Mouse (Mus musculus) intestine, postnatal 0 days (tissue): ENCODE results near the gene 1810046K07Rik. TPM values are rescaled to one million over a fixed set of nuclear protein-coding genes. Genes with fewer than 3 reads are reported as not detected.

ENCODE experiments used
- ATAC-seq: fragments of 200-750 bp; cut with Nextera tagmentation; 2 replicates; pipeline ENCODE4 v1.8.0; 2017; ENCODE audit warnings: mild to moderate bottlenecking, moderate TSS enrichment, moderate library complexity
- H3K27ac ChIP-seq: fragments of 300-500 bp; sonication (generic); 2 replicates; pipeline ENCODE4 v1.5.1; 2014; ENCODE audit warnings: mild to moderate bottlenecking, low read depth, low read length, moderate library complexity
- H3K27me3 ChIP-seq: fragments of 300-500 bp; sonication (generic); replicated peaks from 2 replicates; pipeline ENCODE4 v1.6.1; 2014; ENCODE audit warnings: low read length, mixed read lengths; ENCODE audit not compliant: control insufficient read depth, insufficient read depth
- H3K36me3 ChIP-seq: fragments of 300-500 bp; sonication (generic); 2 replicates; pipeline ENCODE4 v1.6.1; 2014; ENCODE audit warnings: mild to moderate bottlenecking, moderate library complexity; ENCODE audit not compliant: control insufficient read depth, insufficient read depth
- H3K4me1 ChIP-seq: fragments of 300-500 bp; sonication (generic); replicated peaks from 2 replicates; pipeline ENCODE4 v1.6.1; 2014; ENCODE audit warnings: antibody characterized with exemption, low read length, mixed read lengths; ENCODE audit not compliant: control insufficient read depth, insufficient read depth
- H3K4me2 ChIP-seq: fragments of 300-500 bp; sonication (generic); replicated peaks from 2 replicates; pipeline ENCODE4 v1.6.1; 2014; ENCODE audit warnings: low read depth, mild to moderate bottlenecking, moderate library complexity
- H3K4me3 ChIP-seq: fragments of 300-500 bp; sonication (generic); 2 replicates; pipeline ENCODE4 v1.5.1; 2014; ENCODE audit warnings: low read depth, low read length
- H3K9ac ChIP-seq: fragments of 300-500 bp; sonication (generic); 2 replicates; pipeline ENCODE4 v1.6.1; 2014; ENCODE audit warnings: mild to moderate bottlenecking, low read depth, low read length
- H3K9me3 ChIP-seq: fragments of 300-500 bp; sonication (generic); 2 replicates; pipeline ENCODE4 v1.6.1; 2016; ENCODE audit warnings: mixed run types; ENCODE audit not compliant: control insufficient read depth
- CTCF ChIP-seq: sonication (generic); IDR thresholded peaks from 2 replicates; pipeline ENCODE4 v1.5.1; 2016; ENCODE audit warnings: low read depth, mild to moderate bottlenecking, control low read depth, antibody characterized with exemption, moderate library complexity
- WGBS: fragments of 180-500 bp; shearing (Covaris S2); extraction: QIAGEN DNeasy Blood & Tissue Kit; methylation state at CpG from one replicate; pipeline ENCODE4 v1.1.7; 2014; 5-methylcytosine and 5-hydroxymethylcytosine counted together
- polyA plus RNA-seq: library from polyadenylated mRNA; unstranded; fragments of >200 nt; fragmentation: Nextera tagmentation; extraction: Ambion mirVana; gene quantifications from 2 replicates; pipeline ENCODE4 v1.2.1, GENCODE M21; 2015

The 1810046K07Rik gene
- polyA plus RNA-seq, 1 experiment from 2014 or later: 0.09 TPM

- Histone ChIP-seq H3K4me2 (no peak overlapping the region), H3K9me3 (no peaks in the 10 kb centered on the region), H3K27me3 (0 out of 2 replicates have a peak, but pooled peaks cover 3% of the 10 kb centered on the region), H3K4me1 (no peaks in the 10 kb centered on the region), H3K27ac (no peak overlapping the region), H3K36me3 (no peaks in the 10 kb centered on the region), H3K9ac (no peak overlapping the region), H3K4me3 (no peak overlapping the region)
- ATAC-seq: no peak
- no peak for TF ChIP-seq CTCF
- WGBS: 79% methylated on average over 9 of the region's 9 CpGs
Observed at GRCm38 (mm10) chr9:51345768-51346167, 17.1 kb upstream of the 1810046K07Rik start.

GRCm38 (mm10) chr9:51335294-51336010 is 6.7 kb upstream of the 1810046K07Rik start:
- H3K4me3 ChIP-seq: no peak overlapping the region

DNA sequence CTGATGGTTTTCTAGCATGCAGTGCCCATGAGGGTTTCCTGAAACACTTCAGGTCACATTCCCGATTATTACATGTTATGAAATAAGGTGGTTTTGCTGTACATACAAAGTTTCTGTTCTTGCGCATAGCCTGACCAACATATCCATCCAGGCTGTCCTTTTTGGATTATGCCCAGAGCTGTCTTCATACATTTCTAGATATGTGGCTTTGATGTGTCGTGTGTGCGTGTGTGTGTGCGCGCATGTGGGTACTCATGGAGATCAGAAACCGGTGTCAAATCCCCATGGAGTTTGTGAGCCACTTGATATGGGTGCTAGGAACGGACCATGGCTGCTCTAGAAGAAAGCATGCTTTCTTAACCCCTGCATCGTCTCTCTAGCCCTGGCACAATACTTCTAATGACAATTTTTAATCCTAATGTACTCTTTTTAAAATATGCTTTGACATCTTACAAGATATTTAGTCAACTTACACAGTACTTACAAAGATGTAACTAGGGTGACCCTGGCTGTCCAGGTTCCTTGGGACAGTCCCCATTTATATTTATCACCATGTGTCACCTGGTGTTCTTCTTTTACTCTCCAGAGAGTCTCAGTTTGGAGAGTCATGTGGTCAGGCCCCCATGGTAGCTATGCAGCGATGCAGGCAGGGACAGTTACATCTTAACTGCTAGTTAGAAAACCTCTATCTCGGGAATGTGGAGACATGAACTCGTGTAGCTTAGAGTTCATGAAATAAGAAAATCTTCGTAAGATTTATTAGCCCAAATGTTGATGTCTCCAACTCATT is 2.9 kb upstream of the 1810046K07Rik start:
- Histone ChIP-seq H3K4me1 (no peaks in the 10 kb centered on the region), H3K9ac (no peak overlapping the region), H3K27me3 (peaks cover 20% of the 10 kb centered on the region; the same call in 1 of the 2 replicates), H3K36me3 (no peaks in the 10 kb centered on the region), H3K4me3 (no peak overlapping the region), H3K4me2 (no peak overlapping the region), H3K9me3 (no peaks in the 10 kb centered on the region), H3K27ac (no peak overlapping the region)
- WGBS: 88% methylated on average over 13 of the region's 13 CpGs
- no peak for ATAC-seq
- TF ChIP-seq CTCF: no peak

More at GRCm38 (mm10) chr9:51335294-51336010, 6.7 kb upstream of the 1810046K07Rik start:
- H3K4me1 ChIP-seq: no peaks in the 10 kb centered on the region
- 25% methylated on average over 8 of the region's 8 CpGs for WGBS
- no peak overlapping the region for H3K27ac ChIP-seq
- no peak for ATAC-seq
- no peaks in the 10 kb centered on the region for H3K36me3 ChIP-seq
- peak; percentile 96 for TF ChIP-seq CTCF
- H3K4me2 ChIP-seq: no peak overlapping the region; the same call in 1 of the 2 replicates
- no peak overlapping the region for H3K9ac ChIP-seq
- H3K9me3 ChIP-seq: no peaks in the 10 kb centered on the region
- peaks cover 16% of the 10 kb centered on the region; the same call in 1 of the 2 replicates for H3K27me3 ChIP-seq

GRCm38 (mm10) chr9:51327555-51327903 is 1.2 kb downstream of the 1810046K07Rik start:
- H3K9ac ChIP-seq: no peak overlapping the region
- H3K4me1 ChIP-seq: no peaks in the 10 kb centered on the region
- no peaks in the 10 kb centered on the region for H3K36me3 ChIP-seq
- no peak for ATAC-seq
- no peak overlapping the region for H3K4me3 ChIP-seq
- TF ChIP-seq CTCF: no peak
- no peak overlapping the region for H3K4me2 ChIP-seq
- H3K27ac ChIP-seq: no peak overlapping the region
- WGBS: 77% methylated on average over 5 of the region's 5 CpGs
- peaks cover 7% of the 10 kb centered on the region; the same call in 1 of the 2 replicates for H3K27me3 ChIP-seq
- no peaks in the 10 kb centered on the region for H3K9me3 ChIP-seq

DNA sequence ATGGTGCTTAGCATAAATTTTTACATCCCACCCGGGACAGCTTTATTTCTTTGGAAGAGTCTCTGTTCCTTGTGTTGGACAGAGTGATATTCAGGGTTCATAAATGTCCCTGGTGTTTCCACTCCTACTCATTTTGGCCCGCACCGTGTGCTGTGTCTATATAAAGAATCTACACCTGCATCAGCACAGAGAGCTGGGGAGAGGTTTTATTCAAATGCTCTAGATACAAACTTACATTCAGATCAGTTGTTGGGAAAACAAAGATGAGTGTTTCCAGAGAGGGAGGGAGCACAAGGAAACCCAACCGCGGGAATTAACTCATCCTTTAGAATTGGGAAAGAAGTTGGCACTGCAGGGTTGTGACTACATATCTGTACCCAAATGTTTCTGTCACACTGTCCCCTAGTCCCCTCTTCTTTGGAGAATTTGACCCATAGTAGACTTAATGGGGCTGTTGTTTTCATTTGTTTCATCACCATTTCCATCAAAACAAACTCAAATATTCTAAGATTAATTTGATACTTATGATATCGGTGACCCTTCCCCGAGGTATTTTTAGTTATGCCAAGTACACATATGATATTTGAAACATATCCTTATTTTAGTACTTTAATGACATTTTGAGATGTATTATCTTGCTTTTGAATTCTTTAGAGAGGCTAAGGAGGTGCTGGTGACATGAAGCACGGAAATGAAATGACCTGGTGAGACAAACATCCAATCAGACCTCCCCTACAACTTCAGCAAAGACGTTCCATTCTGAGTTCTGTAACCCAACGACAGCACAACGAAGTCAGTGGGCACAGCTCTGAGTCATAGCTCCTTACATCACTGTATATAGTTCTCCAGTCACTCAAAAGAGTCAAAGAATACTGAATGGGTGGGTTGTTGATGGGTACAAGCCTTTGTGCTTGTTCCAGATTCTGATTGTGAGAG is 1.8 kb downstream of the 1810046K07Rik start:
- no peak overlapping the region for H3K9ac ChIP-seq
- H3K27ac ChIP-seq: no peak overlapping the region
- TF ChIP-seq CTCF: no peak
- 82% methylated on average over 11 of the region's 11 CpGs for WGBS
- H3K4me3 ChIP-seq: no peak overlapping the region
- no peak for ATAC-seq
- no peaks in the 10 kb centered on the region for H3K9me3 ChIP-seq
- H3K36me3 ChIP-seq: no peaks in the 10 kb centered on the region
- H3K4me1 ChIP-seq: no peaks in the 10 kb centered on the region
- peaks cover 4% of the 10 kb centered on the region; the same call in 1 of the 2 replicates for H3K27me3 ChIP-seq
- no peak overlapping the region for H3K4me2 ChIP-seq
